Mouse (Mus musculus): ENCODE results near the gene Nt5c3.
"Not testable (repeated sequence)": the region's sequence is repeated elsewhere in the genome, so short reads cannot be mapped to it uniquely, and the experiment has no call there.

Gene Nt5c3

DNA sequence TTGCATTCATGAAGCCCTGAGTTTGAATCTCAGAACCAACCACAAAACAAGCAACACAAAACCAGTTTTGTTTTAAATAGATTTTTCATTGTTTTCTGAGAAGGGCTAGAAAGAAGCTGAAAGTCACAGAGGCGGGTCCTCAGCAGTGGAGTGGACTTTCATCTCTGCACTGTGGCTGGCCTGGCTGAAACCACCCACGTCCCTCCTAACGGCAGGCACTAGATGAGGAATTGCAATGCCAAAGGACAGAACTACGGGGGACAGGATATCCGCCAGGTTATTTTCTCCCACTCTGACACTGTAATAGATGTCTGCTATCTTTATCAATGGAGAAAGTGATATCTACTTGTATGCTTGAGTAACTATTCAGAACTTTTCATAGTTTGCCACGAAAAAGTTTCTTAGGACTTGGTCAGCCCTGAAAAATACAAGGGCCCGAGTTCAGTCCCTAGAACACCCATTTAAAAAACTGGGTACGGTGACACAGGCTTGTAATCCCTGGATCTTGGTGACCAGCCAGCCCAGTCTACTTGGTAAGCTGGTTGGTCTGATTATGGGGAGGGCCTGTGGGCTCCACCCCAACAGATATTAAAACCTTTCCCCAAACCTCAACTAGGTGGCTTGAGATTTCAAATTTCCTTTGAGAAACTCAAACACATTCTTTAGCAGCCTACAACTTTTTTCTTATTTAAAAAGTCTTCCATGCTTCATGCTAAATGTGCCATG is 17.4 kb downstream of the Nt5c3 start:
- in situ Hi-C loops (cut with MboI; ENCODE audit: low pct_unique_long_range_greater_than_20kb in 1 of 2, low sequenced_read_pairs in 2 of 2, unreplicated experiment in 1 of 2) = no loop called here

DNA sequence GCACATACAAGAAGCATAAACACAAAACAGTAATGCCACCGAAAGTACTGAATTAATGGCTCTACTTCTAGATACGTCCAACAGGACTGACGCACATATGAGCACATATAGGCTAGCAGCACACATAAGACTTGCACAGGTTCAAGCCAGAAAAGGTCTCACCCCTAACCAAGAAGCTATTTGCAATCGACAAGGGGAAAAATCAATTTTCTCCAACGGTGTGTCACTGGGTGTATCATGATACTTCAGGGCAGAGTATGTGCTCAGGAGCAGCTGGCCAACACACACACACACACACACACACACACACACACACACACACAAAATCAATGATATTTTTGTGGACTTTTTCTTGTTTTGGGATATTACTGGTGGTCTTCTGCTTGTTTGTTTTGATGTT is 18.2 kb downstream of the Nt5c3 start:
- in situ Hi-C loops (cut with MboI; ENCODE audit: low pct_unique_long_range_greater_than_20kb in 1 of 2, low sequenced_read_pairs in 2 of 2, unreplicated experiment in 1 of 2) = no loop called here

DNA sequence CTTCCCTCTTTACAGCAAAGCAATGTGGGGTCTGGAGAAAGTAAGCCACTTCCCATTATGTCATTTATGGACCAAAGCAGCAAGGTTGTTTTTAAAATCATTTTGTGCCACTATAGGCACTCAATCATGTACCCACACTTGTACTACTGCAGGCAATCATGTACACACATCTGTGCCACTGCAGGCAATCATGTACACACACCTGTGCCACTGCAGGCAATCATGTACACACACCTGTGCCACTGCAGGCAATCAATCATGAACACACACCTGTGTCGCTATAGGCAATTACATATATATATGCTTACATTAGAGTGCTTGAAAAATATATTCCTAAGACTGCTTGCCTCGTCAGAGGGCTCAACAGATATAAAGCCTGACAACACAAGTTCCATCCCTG is 18.8 kb downstream of the Nt5c3 start:
- in situ Hi-C loops (cut with MboI; ENCODE audit: low pct_unique_long_range_greater_than_20kb in 1 of 2, low sequenced_read_pairs in 2 of 2, unreplicated experiment in 1 of 2) = no loop called here

DNA sequence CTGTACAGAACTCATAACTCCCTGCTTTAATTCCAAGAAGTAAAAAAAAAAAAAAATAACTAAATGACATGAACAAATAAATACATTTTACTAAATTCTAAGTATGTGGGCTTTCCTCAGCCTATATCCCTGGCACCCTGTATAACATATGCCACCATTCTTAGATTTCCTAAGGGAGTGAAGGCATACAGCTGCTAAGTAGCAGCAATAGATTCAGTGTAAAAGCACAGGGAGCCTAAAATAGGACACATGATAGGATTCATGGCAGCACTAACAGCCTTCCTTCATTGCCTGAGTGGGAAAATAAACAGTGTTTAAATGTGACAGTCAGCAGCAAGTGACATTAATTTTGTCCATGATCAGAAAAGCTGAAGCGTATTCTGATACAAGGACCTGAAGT is 19.4 kb downstream of the Nt5c3 start:
- in situ Hi-C loops (cut with MboI; ENCODE audit: low pct_unique_long_range_greater_than_20kb in 1 of 2, low sequenced_read_pairs in 2 of 2, unreplicated experiment in 1 of 2) = no loop called here

DNA sequence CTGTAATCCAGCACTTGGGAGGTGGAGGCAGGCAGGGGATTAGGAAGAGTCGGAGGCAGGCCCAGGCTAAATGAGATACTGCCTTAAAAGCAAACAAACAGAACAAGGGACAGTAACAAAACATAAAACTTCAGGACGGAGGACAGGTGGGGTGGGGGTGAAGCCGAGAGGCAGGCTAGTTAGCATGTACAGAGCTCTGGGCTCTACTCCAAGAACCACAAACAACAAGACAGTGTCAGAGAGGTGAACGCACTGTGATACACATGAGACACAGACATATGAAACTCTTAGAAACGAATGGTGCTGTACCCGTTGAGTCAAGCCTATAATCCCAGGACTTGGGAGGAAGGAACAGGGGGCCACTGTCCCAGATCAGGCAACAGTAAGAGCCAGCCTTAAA is 19.9 kb downstream of the Nt5c3 start:
- in situ Hi-C loops (cut with MboI; ENCODE audit: low pct_unique_long_range_greater_than_20kb in 1 of 2, low sequenced_read_pairs in 2 of 2, unreplicated experiment in 1 of 2) = no loop called here

DNA sequence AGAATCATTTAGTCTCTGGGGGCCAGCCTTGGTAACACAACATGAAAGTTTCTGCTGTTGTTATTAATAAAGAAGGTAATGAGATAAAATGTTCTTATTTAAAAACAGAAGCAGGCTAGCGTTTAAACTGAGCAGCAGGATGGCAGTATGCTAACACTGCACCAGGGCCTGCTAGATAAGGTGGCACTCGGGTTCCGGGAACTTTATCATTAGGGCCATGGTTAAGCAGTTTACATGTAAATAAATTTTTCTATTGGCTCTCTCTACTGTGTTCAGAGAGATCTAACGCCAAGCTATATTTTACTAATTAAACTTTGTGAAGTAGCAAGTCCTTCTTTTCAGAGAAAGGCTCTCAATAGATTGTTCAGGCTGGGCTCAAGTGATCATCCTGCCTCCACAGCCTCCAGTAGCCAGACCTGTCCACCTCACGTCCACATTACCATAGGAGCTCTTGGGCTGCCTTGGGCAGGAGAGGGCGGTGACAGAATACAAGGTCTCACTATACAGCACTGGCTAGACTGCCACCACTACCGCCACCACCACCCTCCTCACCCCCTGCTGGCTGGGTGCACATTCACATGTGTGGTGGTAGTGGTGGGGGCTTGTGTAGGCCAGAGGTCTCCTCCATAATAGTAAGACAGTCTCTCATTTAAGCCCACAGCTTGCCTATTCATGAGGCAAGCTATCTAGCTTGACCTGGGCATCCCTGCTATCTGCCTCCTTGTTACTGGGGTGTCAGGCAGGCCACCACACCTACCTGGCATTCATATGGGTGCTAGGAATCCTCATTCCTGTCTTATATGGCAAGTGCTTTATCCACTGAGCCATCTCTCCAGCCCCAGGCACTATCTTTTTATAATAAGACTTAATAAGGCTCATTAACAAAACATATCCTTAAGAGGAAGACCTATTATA is 20.9 kb downstream of the Nt5c3 start:
- in situ Hi-C loops (cut with MboI; ENCODE audit: low pct_unique_long_range_greater_than_20kb in 1 of 2, low sequenced_read_pairs in 2 of 2, unreplicated experiment in 1 of 2) = no loop called here

DNA sequence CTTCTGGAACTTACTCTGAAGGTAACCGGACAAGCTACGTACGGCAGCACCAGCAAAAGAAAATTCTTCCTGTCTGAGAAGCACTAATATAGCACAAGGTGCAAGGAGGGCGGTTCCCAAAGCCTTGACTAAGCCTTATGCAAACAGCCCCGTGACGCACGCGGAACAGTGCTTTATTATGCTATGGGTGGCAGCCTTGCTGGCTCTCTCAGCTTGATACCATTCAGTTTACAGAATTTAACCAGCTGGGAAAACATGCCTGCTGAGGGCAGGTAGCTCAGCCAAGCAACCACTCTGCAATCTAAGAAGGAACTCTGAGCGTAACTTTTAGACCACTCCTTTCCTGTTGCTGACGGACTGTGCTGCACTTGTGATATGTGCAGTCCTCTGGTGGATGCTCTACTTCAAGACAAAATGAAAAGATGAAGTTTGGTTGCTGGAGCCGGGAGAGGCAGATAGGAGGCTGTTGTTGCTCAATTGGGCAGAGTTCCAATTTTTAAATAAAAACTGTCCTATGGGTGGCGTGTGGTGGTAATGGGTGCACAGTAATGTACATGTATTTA is 21.8 kb downstream of the Nt5c3 start:
- in situ Hi-C loops (cut with MboI; ENCODE audit: low pct_unique_long_range_greater_than_20kb in 1 of 2, low sequenced_read_pairs in 2 of 2, unreplicated experiment in 1 of 2) = no loop called here

DNA sequence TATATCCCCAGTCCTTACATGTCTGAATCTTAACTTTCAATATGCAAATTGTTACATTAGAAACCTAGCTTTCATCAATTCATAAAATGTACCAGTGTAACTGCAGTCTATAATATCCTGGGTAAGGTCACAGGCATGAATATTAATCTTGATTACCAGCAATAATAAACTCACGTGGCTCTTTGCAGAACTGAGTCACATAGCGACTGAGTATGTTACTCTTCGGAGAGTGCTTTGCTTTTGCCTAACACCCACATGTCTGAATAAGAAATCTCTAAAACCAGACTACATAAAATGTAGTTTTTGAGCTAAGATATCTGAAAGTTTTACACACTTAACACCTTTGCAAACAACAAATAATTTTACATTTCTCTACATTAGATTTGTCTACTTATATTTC is 22.4 kb downstream of the Nt5c3 start:
- in situ Hi-C loops (cut with MboI; ENCODE audit: low pct_unique_long_range_greater_than_20kb in 1 of 2, low sequenced_read_pairs in 2 of 2, unreplicated experiment in 1 of 2) = no loop called here

DNA sequence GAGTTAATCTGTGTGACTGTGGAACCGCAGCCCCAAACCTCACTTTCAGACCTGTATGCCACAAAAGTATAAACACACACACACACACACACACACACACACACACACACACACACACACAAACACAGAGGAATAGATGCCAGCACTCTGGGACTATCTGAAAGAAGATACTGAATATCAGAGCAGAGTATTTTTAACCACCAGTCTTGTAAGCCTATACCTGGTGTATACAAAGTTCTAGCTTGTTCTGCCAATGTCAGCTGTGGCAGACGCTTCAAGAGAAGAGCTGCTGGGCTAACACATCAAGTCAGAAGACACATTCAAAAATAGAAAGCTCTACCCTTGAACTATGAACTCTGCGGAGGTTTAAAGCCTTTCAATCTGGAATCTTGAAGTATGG is 24.1 kb downstream of the Nt5c3 start:
- in situ Hi-C loops (cut with MboI; ENCODE audit: low pct_unique_long_range_greater_than_20kb in 1 of 2, low sequenced_read_pairs in 2 of 2, unreplicated experiment in 1 of 2) = no loop called here

DNA sequence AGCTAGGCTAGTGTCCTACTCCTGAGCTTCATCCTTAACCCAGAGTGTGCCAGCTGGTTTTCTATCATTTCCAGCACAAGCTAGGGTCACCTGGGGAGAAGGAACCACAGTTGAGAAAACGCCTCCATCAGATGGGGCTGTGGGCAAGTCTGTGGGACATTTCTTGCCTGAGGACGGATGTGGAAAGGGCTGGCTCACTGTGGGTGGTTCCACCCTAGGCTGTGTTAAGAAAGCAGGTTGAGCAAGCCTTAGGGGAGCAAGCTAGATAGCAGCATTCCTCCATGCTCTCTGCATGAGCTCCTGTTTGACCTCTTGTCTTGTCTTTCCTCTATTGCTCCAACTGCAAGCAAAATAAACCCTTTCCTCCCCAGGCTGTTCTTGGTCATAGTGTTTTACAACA is 33.0 kb downstream of the Nt5c3 start:
- in situ Hi-C loops (cut with MboI; ENCODE audit: low pct_unique_long_range_greater_than_20kb in 1 of 2, low sequenced_read_pairs in 2 of 2, unreplicated experiment in 1 of 2) = no loop called here

DNA sequence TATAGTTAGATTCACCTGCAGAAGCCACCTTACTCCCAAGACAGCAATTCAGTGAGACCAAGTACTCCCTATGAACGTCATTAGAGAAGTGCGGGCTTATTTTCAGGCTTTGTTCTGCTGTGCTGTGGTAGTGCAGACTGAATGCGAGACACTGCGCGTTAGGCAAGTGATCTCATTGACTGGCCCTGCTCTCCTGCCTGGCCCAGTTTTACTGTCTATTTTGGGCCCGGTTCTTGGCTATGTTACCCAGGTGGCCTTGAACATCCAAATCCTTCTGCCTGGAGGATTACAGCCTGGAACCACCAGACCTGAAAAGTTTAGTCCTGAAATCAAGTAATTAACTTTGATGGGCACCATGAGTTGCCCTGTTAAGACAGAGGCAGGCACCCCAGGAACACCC is 35.2 kb downstream of the Nt5c3 start:
- in situ Hi-C loops (cut with MboI; ENCODE audit: low pct_unique_long_range_greater_than_20kb in 1 of 2, low sequenced_read_pairs in 2 of 2, unreplicated experiment in 1 of 2) = no loop called here

DNA sequence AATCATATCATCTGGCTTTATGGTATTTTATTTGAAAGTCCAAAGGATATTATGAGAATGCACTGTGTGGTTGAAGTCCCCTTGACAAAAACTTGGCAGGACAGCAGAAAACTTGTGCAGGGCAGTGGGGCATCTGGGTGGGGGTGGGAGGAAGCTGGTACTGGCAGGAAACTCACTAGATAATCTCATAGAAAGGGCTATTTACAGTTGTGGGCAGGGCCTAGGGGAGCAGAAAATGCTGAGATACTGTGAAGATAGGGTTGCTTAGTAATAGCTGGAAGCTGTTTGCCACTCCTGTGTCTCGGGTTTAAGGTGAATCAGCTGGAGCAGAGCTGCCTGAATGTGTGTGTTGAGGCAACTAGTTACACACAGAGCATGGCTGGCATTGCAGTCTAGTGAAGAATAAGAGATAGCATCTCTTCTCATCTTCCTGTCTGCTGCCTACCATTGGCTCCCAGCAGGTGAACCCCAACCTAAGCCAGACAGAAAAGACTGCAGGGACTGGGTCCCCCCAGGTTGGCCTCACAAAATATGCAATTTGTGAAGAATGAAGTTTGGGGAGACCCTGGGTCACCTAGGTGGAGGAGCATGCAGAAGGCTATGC is 44.3 kb downstream of the Nt5c3 start:
- in situ Hi-C loops (cut with MboI; ENCODE audit: low pct_unique_long_range_greater_than_20kb in 1 of 2, low sequenced_read_pairs in 2 of 2, unreplicated experiment in 1 of 2) = no loop called here

DNA sequence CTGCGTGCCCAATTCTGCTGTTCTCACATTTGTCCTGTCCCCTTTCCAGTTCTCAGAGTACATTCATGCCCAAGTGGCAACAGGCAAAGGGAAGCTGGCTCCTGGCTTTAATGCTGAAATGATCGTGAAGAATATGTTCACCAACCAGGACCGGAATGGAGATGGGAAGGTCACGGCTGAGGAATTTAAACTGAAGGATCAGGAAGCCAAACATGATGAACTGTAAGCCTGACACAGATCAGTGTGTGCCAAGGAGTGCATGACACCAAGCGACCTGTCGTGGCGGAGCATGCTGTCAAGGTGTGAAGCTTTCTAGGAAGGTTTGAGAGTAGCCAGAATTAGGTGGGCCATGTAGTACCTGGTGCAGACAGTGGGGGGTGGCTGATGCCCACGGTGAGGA is 45.7 kb downstream of the Nt5c3 start:
- in situ Hi-C loops (cut with MboI; ENCODE audit: low pct_unique_long_range_greater_than_20kb in 1 of 2, low sequenced_read_pairs in 2 of 2, unreplicated experiment in 1 of 2) = no loop called here

DNA sequence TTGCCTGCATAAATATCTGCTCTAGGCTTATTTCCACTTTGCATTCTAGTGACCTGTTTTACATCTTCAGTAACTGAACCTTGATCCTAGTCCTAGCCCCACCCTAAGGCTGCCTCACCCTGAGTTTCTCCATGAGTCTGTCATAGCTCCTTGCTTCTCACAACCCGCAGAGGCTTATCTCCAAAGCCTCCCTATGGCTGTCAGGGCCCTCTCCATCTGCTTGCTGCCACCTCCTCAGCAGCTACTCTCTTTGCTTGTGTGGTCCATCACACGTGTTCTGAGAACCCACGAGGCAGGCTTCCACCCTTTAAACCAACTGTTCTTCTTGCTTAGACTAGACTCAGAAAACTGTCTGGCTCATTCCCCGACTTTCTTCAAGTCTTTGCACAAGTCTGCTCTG is 46.9 kb downstream of the Nt5c3 start:
- in situ Hi-C loops (cut with MboI; ENCODE audit: low pct_unique_long_range_greater_than_20kb in 1 of 2, low sequenced_read_pairs in 2 of 2, unreplicated experiment in 1 of 2) = no loop called here

DNA sequence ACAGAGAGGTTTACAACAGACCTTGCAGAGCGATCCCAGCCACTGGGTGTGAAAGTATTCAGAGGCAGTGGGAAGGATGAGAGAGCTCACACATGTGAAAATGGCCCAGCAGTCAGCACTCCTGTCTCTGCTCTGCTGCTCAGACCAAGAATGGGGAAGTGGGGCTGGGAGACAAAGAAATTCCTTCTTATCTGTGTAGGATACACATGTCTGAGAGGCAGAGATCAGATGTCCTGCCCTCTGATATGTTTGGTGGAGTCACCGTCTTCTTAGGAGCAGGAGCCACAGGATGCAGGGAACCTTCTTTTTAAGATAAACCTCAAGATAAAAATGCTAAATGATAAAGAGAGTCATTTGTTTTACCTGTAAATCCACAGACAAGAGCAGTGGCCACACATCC is 53.7 kb downstream of the Nt5c3 start:
- in situ Hi-C loops (cut with MboI; ENCODE audit: low pct_unique_long_range_greater_than_20kb in 1 of 2, low sequenced_read_pairs in 2 of 2, unreplicated experiment in 1 of 2) = no loop called here

DNA sequence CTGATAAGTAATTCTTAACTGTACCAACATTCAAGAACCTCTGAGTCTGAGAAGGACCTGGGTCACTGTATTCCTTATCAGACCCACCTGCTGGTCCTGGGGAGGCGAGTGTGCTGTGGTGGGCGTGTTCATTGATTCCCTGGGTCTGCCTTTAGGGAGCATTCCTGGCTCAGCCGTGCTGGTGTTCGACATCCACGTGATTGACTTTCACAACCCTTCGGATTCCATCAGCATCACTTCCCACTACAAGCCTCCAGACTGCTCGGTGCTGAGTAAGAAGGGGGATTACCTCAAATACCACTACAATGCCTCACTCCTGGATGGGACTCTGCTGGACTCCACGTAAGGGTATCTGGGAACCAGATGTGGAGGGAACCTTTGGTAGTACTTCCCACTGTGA is 55.2 kb downstream of the Nt5c3 start:
- in situ Hi-C loops (cut with MboI; ENCODE audit: low pct_unique_long_range_greater_than_20kb in 1 of 2, low sequenced_read_pairs in 2 of 2, unreplicated experiment in 1 of 2) = no loop called here

DNA sequence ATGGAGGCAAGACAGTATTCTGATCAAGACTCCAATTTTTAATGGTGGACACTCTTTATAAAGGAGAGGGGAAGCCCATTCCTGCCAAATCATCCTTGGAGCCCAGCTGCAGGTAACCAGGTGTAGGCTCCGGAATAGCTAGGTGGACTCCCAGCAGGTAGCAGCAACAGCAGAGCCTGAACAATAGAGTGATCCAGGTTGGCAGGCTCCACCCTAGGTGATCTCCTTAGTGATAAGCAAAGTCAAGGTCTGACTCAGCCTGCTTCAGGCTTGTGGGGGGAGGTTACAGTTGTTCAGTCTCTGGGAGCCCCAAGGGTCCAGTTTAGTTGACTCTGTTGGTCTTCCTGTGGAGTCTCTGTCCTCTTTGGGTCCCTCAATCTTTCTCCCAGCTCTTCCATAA is 56.8 kb downstream of the Nt5c3 start:
- in situ Hi-C loops (cut with MboI; ENCODE audit: low pct_unique_long_range_greater_than_20kb in 1 of 2, low sequenced_read_pairs in 2 of 2, unreplicated experiment in 1 of 2) = not testable (repeated sequence)

DNA sequence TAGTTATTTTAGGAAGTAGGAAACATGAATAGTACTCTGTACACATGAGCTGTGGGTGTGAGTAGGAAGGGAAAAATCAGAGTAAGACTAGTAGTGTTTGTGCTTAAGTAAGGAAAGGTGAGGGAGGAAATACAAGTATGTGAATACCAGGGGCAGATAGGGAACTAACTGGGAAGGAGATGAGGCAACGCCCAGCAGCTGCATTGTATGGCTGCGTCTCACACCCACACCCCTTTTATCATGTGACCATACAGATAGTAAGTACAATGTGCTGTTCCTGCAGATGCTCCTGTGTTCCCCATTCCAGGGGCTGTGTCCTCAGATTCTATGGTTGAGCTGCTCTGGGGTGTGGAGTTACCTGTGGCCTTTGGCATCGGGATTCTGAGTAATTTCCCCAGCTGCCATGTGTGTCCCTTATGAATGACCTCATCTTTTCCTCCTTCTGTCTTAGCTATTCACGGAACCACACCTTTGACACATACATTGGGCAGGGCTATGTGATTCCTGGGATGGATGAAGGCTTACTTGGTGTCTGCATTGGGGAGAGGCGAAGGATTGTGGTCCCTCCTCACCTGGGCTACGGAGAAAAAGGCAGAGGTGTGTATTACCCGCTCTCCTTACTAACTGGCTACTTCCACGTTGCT is 63.4 kb downstream of the Nt5c3 start:
- in situ Hi-C loops (cut with MboI; ENCODE audit: low pct_unique_long_range_greater_than_20kb in 1 of 2, low sequenced_read_pairs in 2 of 2, unreplicated experiment in 1 of 2) = no loop called here

DNA sequence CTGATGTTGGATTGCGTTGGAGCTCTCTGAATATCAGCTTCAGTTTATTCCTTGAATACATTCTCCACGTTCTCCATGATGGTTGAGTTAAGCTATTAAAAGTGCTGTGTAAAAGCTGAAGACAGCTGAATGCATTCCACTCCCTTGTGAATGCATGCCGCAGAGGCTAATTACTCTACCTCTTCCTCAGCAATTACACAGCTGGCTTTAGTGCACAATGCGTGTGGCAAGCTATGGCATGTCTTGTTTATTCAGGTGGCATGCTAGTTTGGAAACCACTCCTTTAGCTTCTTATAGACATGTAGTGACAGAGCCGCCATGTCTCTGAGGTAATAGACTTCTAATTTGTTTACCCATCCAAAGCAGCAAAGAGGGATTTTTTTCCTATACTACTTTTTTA is 67.0 kb downstream of the Nt5c3 start:
- in situ Hi-C loops (cut with MboI; ENCODE audit: low pct_unique_long_range_greater_than_20kb in 1 of 2, low sequenced_read_pairs in 2 of 2, unreplicated experiment in 1 of 2) = no loop called here
